Mouse (Mus musculus) embryo, embryonic 9.5 days (tissue): Measurements from ENCODE around the gene Tmem110.

Source experiments
- DNase-seq: peaks from one replicate; pipeline ENCODE4 v3.0.0-alpha.2; 2017; ENCODE audit errors: extremely low spot score

Gene Tmem110

GRCm38 (mm10) chr14:30903036-30903435 lies 77.6 kb downstream of the Tmem110 start:
- no peak for DNase-seq

GRCm38 (mm10) chr14:30904307-30904706 lies 78.9 kb downstream of the Tmem110 start:
- DNase-seq: no peak

GRCm38 (mm10) chr14:30906001-30906400 lies 80.6 kb downstream of the Tmem110 start:
- no peak for DNase-seq

- no peak for DNase-seq
Observed at GRCm38 (mm10) chr14:30907814-30908265, 82.5 kb downstream of the Tmem110 start.

GRCm38 (mm10) chr14:30911141-30911540 lies 85.8 kb downstream of the Tmem110 start:
- no peak for DNase-seq

GRCm38 (mm10) chr14:30912641-30913040 lies 87.3 kb downstream of the Tmem110 start:
- no peak for DNase-seq

GRCm38 (mm10) chr14:30913404-30913803 lies 88.0 kb downstream of the Tmem110 start:
- DNase-seq: no peak

GRCm38 (mm10) chr14:30916516-30916915 lies 91.1 kb downstream of the Tmem110 start:
- no peak for DNase-seq

- DNase-seq: no peak
Observed at GRCm38 (mm10) chr14:30922053-30922670, 96.8 kb downstream of the Tmem110 start.

GRCm38 (mm10) chr14:30923375-30924105 lies 98.2 kb downstream of the Tmem110 start, which contains the start of gene Itih3:
TSS of gene Itih3 (minus strand) at chr14:30923760.
- no peak for DNase-seq

- no peak for DNase-seq
Observed at GRCm38 (mm10) chr14:30925492-30925891, 100.1 kb downstream of the Tmem110 start.
